Mouse (Mus musculus) layer of hippocampus, adult 9-11 months (tissue): ENCODE results near the gene Vmn2r16.

Experiments
- DNase-seq: peaks from one replicate; pipeline ENCODE4 v3.0.0; 2022

Gene Vmn2r16

GRCm38 (mm10) chr5:109329862-109330261 is at the start of gene Vmn2r16:
Gene Vmn2r16, plus strand, starts transcription at chr5:109330162.
- no peak for DNase-seq

- no peak for DNase-seq
These were observed 35.3 kb upstream of the Vmn2r16 start for GRCm38 (mm10) chr5:109294655-109295054.

- no peak for DNase-seq
These were observed 32.4 kb upstream of the Vmn2r16 start, which contains the start of gene Vmn2r15 for GRCm38 (mm10) chr5:109297544-109297943. Gene Vmn2r15, minus strand, starts transcription at chr5:109297644.

GRCm38 (mm10) chr5:109419388-109419787 is 89.4 kb downstream of the Vmn2r16 start, which contains the start of gene Vmn2r17:
Gene Vmn2r17, plus strand, starts transcription at chr5:109419688.
- no peak for DNase-seq
